Mouse (Mus musculus) adrenal gland, postnatal 36 days (tissue): ENCODE results near the gene Amph. TPM values are rescaled to one million over a fixed set of nuclear protein-coding genes. Genes with fewer than 3 reads are reported as not detected.

Source experiments
- DNase-seq, 2 experiments: peaks; one replicate each; pipeline ENCODE4 v3.0.0; 2021; ENCODE audit warnings: mixed read lengths in 1 of 2
- total RNA-seq, 2 experiments: library from RNA; stranded (reverse); gene quantifications; 2 replicates each; pipeline ENCODE4 v1.2.3; 2021

The Amph gene
- total RNA-seq, 2 experiments from 2014 or later: 6.6 to 9.1 TPM

GRCm38 (mm10) chr13:19143766-19144165 is 195.8 kb downstream of the Amph start:
- DNase-seq: no peak

- no peak for DNase-seq
Observed at GRCm38 (mm10) chr13:19147468-19147867, 199.5 kb downstream of the Amph start.

GRCm38 (mm10) chr13:19149574-19149973 is 201.6 kb downstream of the Amph start:
- no peak for DNase-seq

GRCm38 (mm10) chr13:19150438-19151301 is 202.7 kb downstream of the Amph start:
- DNase-seq: no peak

- DNase-seq: no peak
Observed at GRCm38 (mm10) chr13:19152126-19152525, 204.1 kb downstream of the Amph start.

- peak; percentile 20 for DNase-seq
Observed at GRCm38 (mm10) chr13:19158484-19158883, 210.5 kb downstream of the Amph start.

GRCm38 (mm10) chr13:19160616-19161015 is 212.6 kb downstream of the Amph start:
- DNase-seq: no peak

- no peak for DNase-seq
Observed at GRCm38 (mm10) chr13:19161111-19161510, 213.1 kb downstream of the Amph start.

GRCm38 (mm10) chr13:19162120-19162519 is 214.1 kb downstream of the Amph start:
- no peak for DNase-seq

- peak; percentile 28 to 48 for DNase-seq
Observed at GRCm38 (mm10) chr13:19177662-19178259, 229.8 kb downstream of the Amph start.

- DNase-seq: no peak
Observed at GRCm38 (mm10) chr13:19178351-19178750, 230.3 kb downstream of the Amph start.

- DNase-seq: no peak
Observed at GRCm38 (mm10) chr13:19182259-19182658, 234.3 kb downstream of the Amph start.

- DNase-seq: no peak
Observed at GRCm38 (mm10) chr13:19190052-19190451, 242.0 kb downstream of the Amph start.

GRCm38 (mm10) chr13:19194803-19195202 is 246.8 kb downstream of the Amph start:
- no peak for DNase-seq

GRCm38 (mm10) chr13:19195456-19195855 is 247.5 kb downstream of the Amph start:
- no peak for DNase-seq

Other genes starting within 250 kb of the Amph start
- 10 to 100 TPM; 62.4 to 78.7 TPM for gene Vps41, start 230.9 kb upstream of the Amph start, total RNA-seq